Mouse (Mus musculus) kidney, adult 18-20 months (tissue): ENCODE results near the gene Pou5f1.

Experiments used
- DNase-seq: peaks from one replicate; pipeline ENCODE4 v3.0.0; 2021

Gene Pou5f1

GRCm38 (mm10) chr17:35513886-35514285 lies 8.1 kb downstream of the Pou5f1 start:
- DNase-seq = peak; percentile 83

- DNase-seq = no peak
These were observed 8.9 kb downstream of the Pou5f1 start for GRCm38 (mm10) chr17:35514756-35515155.

GRCm38 (mm10) chr17:35515911-35516640 lies 10.3 kb downstream of the Pou5f1 start:
- DNase-seq = no peak

- DNase-seq = peak; percentile 95
These were observed 11.1 kb downstream of the Pou5f1 start, which contains the start of the genes Tcf19 and Cchcr1 for GRCm38 (mm10) chr17:35516652-35517500. Gene Tcf19 (minus strand): TSS chr17:35516824. Gene Cchcr1 (plus strand): TSS chr17:35517100.

GRCm38 (mm10) chr17:35517526-35517925 lies 11.7 kb downstream of the Pou5f1 start:
- no peak for DNase-seq

- no peak for DNase-seq
These were observed 18.5 kb downstream of the Pou5f1 start for GRCm38 (mm10) chr17:35524354-35524753.

- DNase-seq = no peak
These were observed 20.8 kb downstream of the Pou5f1 start for GRCm38 (mm10) chr17:35526644-35527043.

- DNase-seq = no peak
These were observed 26.5 kb downstream of the Pou5f1 start for GRCm38 (mm10) chr17:35532360-35532759.

- no peak for DNase-seq
These were observed 27.1 kb downstream of the Pou5f1 start, which contains the start of gene Psors1c2 for GRCm38 (mm10) chr17:35532901-35533300. Gene Psors1c2 (plus strand): TSS chr17:35533201.

- peak; percentile 81 for DNase-seq
These were observed 28.5 kb downstream of the Pou5f1 start for GRCm38 (mm10) chr17:35534343-35534742.

- no peak for DNase-seq
These were observed 31.6 kb downstream of the Pou5f1 start for GRCm38 (mm10) chr17:35537421-35537820.

- no peak for DNase-seq
These were observed 32.7 kb downstream of the Pou5f1 start for GRCm38 (mm10) chr17:35538476-35538875.

- no peak for DNase-seq
These were observed 33.7 kb downstream of the Pou5f1 start for GRCm38 (mm10) chr17:35539540-35539939.

- no peak for DNase-seq
These were observed 37.1 kb downstream of the Pou5f1 start for GRCm38 (mm10) chr17:35542761-35543411.

- DNase-seq = no peak
These were observed 37.6 kb downstream of the Pou5f1 start for GRCm38 (mm10) chr17:35543412-35543861.

GRCm38 (mm10) chr17:35544001-35544400 lies 38.2 kb downstream of the Pou5f1 start:
- DNase-seq = no peak

GRCm38 (mm10) chr17:35544680-35545079 lies 38.9 kb downstream of the Pou5f1 start:
- DNase-seq = peak; percentile 64

GRCm38 (mm10) chr17:35547465-35547864 lies 41.6 kb downstream of the Pou5f1 start:
- no peak for DNase-seq

- DNase-seq = no peak
These were observed 42.8 kb downstream of the Pou5f1 start for GRCm38 (mm10) chr17:35548636-35549035.

- peak; percentile 55 for DNase-seq
These were observed 43.8 kb downstream of the Pou5f1 start for GRCm38 (mm10) chr17:35549437-35550142.

- no peak for DNase-seq
These were observed 44.3 kb downstream of the Pou5f1 start for GRCm38 (mm10) chr17:35550143-35550494.

- no peak for DNase-seq
These were observed 45.1 kb downstream of the Pou5f1 start for GRCm38 (mm10) chr17:35550871-35551270.
